Mouse (Mus musculus): ENCODE measurements around the gene Cd47.

DNA sequence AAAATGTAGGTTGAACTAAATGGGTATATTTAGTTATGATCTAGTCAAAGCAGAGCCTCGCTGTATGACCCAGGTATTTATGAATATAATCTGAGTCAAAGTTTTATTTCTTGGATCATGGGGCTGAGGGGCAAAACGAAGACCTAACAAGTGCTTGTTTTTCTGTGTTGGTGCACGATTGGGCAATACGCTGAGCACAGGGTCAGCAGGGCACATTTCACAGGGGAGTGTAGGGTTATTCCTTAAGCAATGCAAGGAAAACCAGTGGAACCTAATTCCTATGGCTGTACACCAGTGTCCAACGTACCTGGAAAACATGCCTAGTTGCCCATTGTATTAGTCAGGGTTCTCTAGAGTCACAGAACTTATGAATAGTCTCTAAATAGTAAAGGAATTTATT is 12.6 kb upstream of the Cd47 start:
- TF ChIP-seq CTCF (IDR thresholded peaks at IDR 0.05; ENCODE audit: borderline replicate concordance, control insufficient read depth, extremely low read depth, insufficient read depth, low read length, poor library complexity): no peak
- no peak for TF ChIP-seq POLR2A (IDR thresholded peaks at IDR 0.05; ENCODE audit: control insufficient read depth, extremely low read depth, insufficient read depth, low read length, poor library complexity)

Data from thymus, adult 2 months (tissue).